Mouse (Mus musculus): ENCODE measurements around the gene Cacna1c. TPM values are rescaled to one million over a fixed set of nuclear protein-coding genes. Genes with fewer than 3 reads are reported as not detected.

Gene Cacna1c
- polyA plus RNA-seq, 1 experiment: not detected

- TF ChIP-seq USF1 (IDR thresholded peaks at IDR 0.05; ENCODE audit: low read depth) (no peak), CEBPB (IDR thresholded peaks at IDR 0.05; ENCODE audit: insufficient read depth, poor library complexity, severe bottlenecking) (0 out of 2 replicates have a peak, but pooled peaks have one; percentile 4)
- Histone ChIP-seq H3K4me2 (ENCODE audit: low read depth) (no peak overlapping the region), H3K27me3 (ENCODE audit: control insufficient read depth, insufficient read depth, insufficient read length) (no peaks in the 10 kb centered on the region), H3K36me3 (ENCODE audit: control insufficient read depth, insufficient read depth) (no peaks in the 10 kb centered on the region), H3K4me3 (no peak overlapping the region), H3K79me2 (ENCODE audit: control insufficient read depth, insufficient read depth) (no peaks in the 10 kb centered on the region), H3ac (ENCODE audit: control insufficient read depth, insufficient read length) (no peak overlapping the region)
Measured at GRCm38 (mm10) chr6:119137768-119138167, 58.5 kb downstream of the Cacna1c start.

GRCm38 (mm10) chr6:119132863-119133262, 63.4 kb downstream of the Cacna1c start:
- Histone ChIP-seq H3ac (ENCODE audit: control insufficient read depth, insufficient read length) (no peak overlapping the region), H3K27me3 (ENCODE audit: control insufficient read depth, insufficient read depth, insufficient read length) (peaks cover 17% of the 10 kb centered on the region), H3K4me2 (ENCODE audit: low read depth) (no peak overlapping the region), H3K4me3 (no peak overlapping the region), H3K36me3 (ENCODE audit: control insufficient read depth, insufficient read depth) (no peaks in the 10 kb centered on the region), H3K79me2 (ENCODE audit: control insufficient read depth, insufficient read depth) (no peaks in the 10 kb centered on the region)
- no peak for TF ChIP-seq TCF3 (IDR thresholded peaks at IDR 0.05; ENCODE audit: insufficient read length, low read depth)
- no peak for TF ChIP-seq TCF12 (IDR thresholded peaks at IDR 0.05; ENCODE audit: insufficient read depth, poor library complexity, severe bottlenecking)
- TF ChIP-seq REST (IDR thresholded peaks at IDR 0.05; ENCODE audit: insufficient read depth, insufficient read length): no peak
- TF ChIP-seq POLR2AphosphoS2 (IDR thresholded peaks at IDR 0.05; ENCODE audit: insufficient read length, low read depth): no peak
- TF ChIP-seq USF1 (IDR thresholded peaks at IDR 0.05; ENCODE audit: low read depth): no peak
- TF ChIP-seq CEBPB (IDR thresholded peaks at IDR 0.05; ENCODE audit: insufficient read depth, poor library complexity, severe bottlenecking): no peak
- no peak for TF ChIP-seq SRF (IDR thresholded peaks at IDR 0.05; ENCODE audit: control insufficient read depth, insufficient read length, low read depth)
- TF ChIP-seq E2F4 (IDR thresholded peaks at IDR 0.05; ENCODE audit: insufficient read depth): no peak
- TF ChIP-seq POLR2A (IDR thresholded peaks at IDR 0.05; ENCODE audit: insufficient read length, low read depth): no peak
- TF ChIP-seq MYOD1 (IDR thresholded peaks at IDR 0.05; ENCODE audit: control insufficient read depth in 1 of 3, insufficient read length in 2 of 3, low read depth in 2 of 3): no peak
- TF ChIP-seq MAX (IDR thresholded peaks at IDR 0.05; ENCODE audit: low read depth): no peak
- TF ChIP-seq MYOG (IDR thresholded peaks at IDR 0.05; ENCODE audit: control insufficient read depth in 1 of 3, insufficient read depth in 1 of 3, insufficient read length in 2 of 3, low read depth in 2 of 3): no peak

GRCm38 (mm10) chr6:119132111-119132735, 64.0 kb downstream of the Cacna1c start:
- Histone ChIP-seq H3K4me3 (no peak overlapping the region), H3K27me3 (ENCODE audit: control insufficient read depth, insufficient read depth, insufficient read length) (peaks cover 17% of the 10 kb centered on the region), H3ac (ENCODE audit: control insufficient read depth, insufficient read length) (no peak overlapping the region), H3K79me2 (ENCODE audit: control insufficient read depth, insufficient read depth) (no peaks in the 10 kb centered on the region), H3K4me2 (ENCODE audit: low read depth) (no peak overlapping the region), H3K36me3 (ENCODE audit: control insufficient read depth, insufficient read depth) (no peaks in the 10 kb centered on the region)
- TF ChIP-seq MYOD1 (IDR thresholded peaks at IDR 0.05; ENCODE audit: control insufficient read depth in 1 of 3, insufficient read length in 2 of 3, low read depth in 2 of 3): no peak

- peaks cover 17% of the 10 kb centered on the region for H3K27me3 ChIP-seq (ENCODE audit: control insufficient read depth, insufficient read depth, insufficient read length)
- H3K4me2 ChIP-seq (ENCODE audit: low read depth): no peak overlapping the region
- H3K4me3 ChIP-seq: no peak overlapping the region
- no peak for TF ChIP-seq MYOG (IDR thresholded peaks at IDR 0.05; ENCODE audit: control insufficient read depth in 1 of 3, insufficient read depth in 1 of 3, insufficient read length in 2 of 3, low read depth in 2 of 3)
- no peak for TF ChIP-seq TCF12 (IDR thresholded peaks at IDR 0.05; ENCODE audit: insufficient read depth, poor library complexity, severe bottlenecking)
- TF ChIP-seq E2F4 (IDR thresholded peaks at IDR 0.05; ENCODE audit: insufficient read depth): no peak
- no peak for TF ChIP-seq POLR2A (IDR thresholded peaks at IDR 0.05; ENCODE audit: insufficient read length, low read depth)
- no peak for TF ChIP-seq REST (IDR thresholded peaks at IDR 0.05; ENCODE audit: insufficient read depth, insufficient read length)
- TF ChIP-seq CEBPB (IDR thresholded peaks at IDR 0.05; ENCODE audit: insufficient read depth, poor library complexity, severe bottlenecking): no peak
- no peak for TF ChIP-seq USF1 (IDR thresholded peaks at IDR 0.05; ENCODE audit: low read depth)
- no peak for TF ChIP-seq SRF (IDR thresholded peaks at IDR 0.05; ENCODE audit: control insufficient read depth, insufficient read length, low read depth)
- TF ChIP-seq POLR2AphosphoS2 (IDR thresholded peaks at IDR 0.05; ENCODE audit: insufficient read length, low read depth): no peak
- no peak for TF ChIP-seq TCF3 (IDR thresholded peaks at IDR 0.05; ENCODE audit: insufficient read length, low read depth)
- TF ChIP-seq MYOD1 (IDR thresholded peaks at IDR 0.05; ENCODE audit: control insufficient read depth in 1 of 3, insufficient read length in 2 of 3, low read depth in 2 of 3): no peak
- no peak for TF ChIP-seq MAX (IDR thresholded peaks at IDR 0.05; ENCODE audit: low read depth)
- no peak overlapping the region for H3ac ChIP-seq (ENCODE audit: control insufficient read depth, insufficient read length)
- no peaks in the 10 kb centered on the region for H3K79me2 ChIP-seq (ENCODE audit: control insufficient read depth, insufficient read depth)
- no peaks in the 10 kb centered on the region for H3K36me3 ChIP-seq (ENCODE audit: control insufficient read depth, insufficient read depth)
Measured at GRCm38 (mm10) chr6:119129664-119130063, 66.6 kb downstream of the Cacna1c start.

- Histone ChIP-seq H3K79me2 (ENCODE audit: control insufficient read depth, insufficient read depth) (no peaks in the 10 kb centered on the region), H3K36me3 (ENCODE audit: control insufficient read depth, insufficient read depth) (no peaks in the 10 kb centered on the region), H3K27me3 (ENCODE audit: control insufficient read depth, insufficient read depth, insufficient read length) (peaks cover 17% of the 10 kb centered on the region), H3K4me3 (no peak overlapping the region), H3K4me2 (ENCODE audit: low read depth) (no peak overlapping the region), H3ac (ENCODE audit: control insufficient read depth, insufficient read length) (no peak overlapping the region)
- TF ChIP-seq USF1 (IDR thresholded peaks at IDR 0.05; ENCODE audit: low read depth) (no peak), MAX (IDR thresholded peaks at IDR 0.05; ENCODE audit: low read depth) (no peak), SRF (IDR thresholded peaks at IDR 0.05; ENCODE audit: control insufficient read depth, insufficient read length, low read depth) (no peak), MYOG (IDR thresholded peaks at IDR 0.05; ENCODE audit: control insufficient read depth in 1 of 3, insufficient read depth in 1 of 3, insufficient read length in 2 of 3, low read depth in 2 of 3) (no peak), TCF3 (IDR thresholded peaks at IDR 0.05; ENCODE audit: insufficient read length, low read depth) (no peak)
Measured at GRCm38 (mm10) chr6:119128521-119128920, 67.7 kb downstream of the Cacna1c start.

Data from myocyte (in vitro differentiated cells).